Mouse (Mus musculus): ENCODE measurements around the gene Arhgef7. TPM values are rescaled to one million over a fixed set of nuclear protein-coding genes. Genes with fewer than 3 reads are reported as not detected.
A peak's percentile ranks its signal among the peaks of the same experiment; 100 is the strongest.

Gene Arhgef7
- polyA plus RNA-seq, 1 experiment, result 44.5 TPM

DNA sequence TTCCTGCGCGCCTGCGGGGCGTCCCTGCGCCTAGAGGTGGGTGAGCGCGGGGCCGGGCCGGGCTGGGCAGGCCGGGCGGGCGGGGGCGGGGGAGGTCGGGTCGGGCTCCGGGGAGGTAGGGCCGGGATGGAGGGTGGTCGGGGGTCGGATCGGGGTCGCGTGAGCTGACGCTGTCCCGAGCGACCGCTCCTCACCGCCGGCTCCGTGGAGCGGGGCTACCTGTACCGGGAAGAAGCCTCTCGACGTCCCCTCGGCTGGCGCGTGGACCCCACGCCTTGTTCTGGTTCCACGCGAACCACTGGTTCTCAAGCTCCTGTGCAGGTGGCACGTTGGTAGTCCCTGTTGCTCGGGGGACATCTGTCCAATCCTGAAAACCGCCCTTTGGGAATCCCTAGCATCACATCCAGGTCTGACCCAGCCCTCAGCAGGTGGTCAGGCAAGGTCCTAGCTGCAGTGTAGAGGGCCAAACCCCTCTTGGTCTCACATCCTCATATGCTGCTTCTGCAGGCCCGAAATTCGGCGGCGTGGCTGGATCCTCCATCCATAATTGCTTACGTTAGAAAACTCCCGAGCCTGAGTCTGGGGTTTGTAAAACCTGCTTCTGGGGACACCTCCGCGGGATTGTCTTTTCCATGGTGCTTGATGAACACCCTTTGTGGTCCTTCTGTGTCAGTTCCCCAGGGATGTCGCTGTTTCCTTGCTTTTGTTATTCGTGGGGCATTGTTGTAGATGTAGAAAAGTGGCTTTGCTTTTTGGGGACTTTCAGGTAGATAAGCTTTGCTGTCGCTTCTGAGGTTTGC is 31.2 kb downstream of the Arhgef7 start:
- no peak for TF ChIP-seq GATA1 (IDR thresholded peaks at IDR 0.05; ENCODE audit: borderline replicate concordance, low read length)
- TF ChIP-seq FLI1 (IDR thresholded peaks at IDR 0.05; ENCODE audit: low read length), result no peak
- no peaks in the 10 kb centered on the region for H3K9me3 ChIP-seq
- H3K36me3 ChIP-seq (replicated peaks; ENCODE audit: low read length), result peaks cover 30% of the 10 kb centered on the region
- peak overlapping the region; percentile 99 for H3K4me3 ChIP-seq (replicated peaks)
- H3K27me3 ChIP-seq (replicated peaks), result no peaks in the 10 kb centered on the region
- H3K4me1 ChIP-seq, result peaks cover 69% of the 10 kb centered on the region

GRCm38 (mm10) chr8:11761551-11761950 is 34.0 kb downstream of the Arhgef7 start:
- H3K4me3 ChIP-seq (replicated peaks), result no peak overlapping the region
- TF ChIP-seq FLI1 (IDR thresholded peaks at IDR 0.05; ENCODE audit: low read length), result no peak
- TF ChIP-seq GATA1 (IDR thresholded peaks at IDR 0.05; ENCODE audit: borderline replicate concordance, low read length), result no peak
- H3K4me1 ChIP-seq, result peaks cover 91% of the 10 kb centered on the region
- H3K9me3 ChIP-seq, result no peaks in the 10 kb centered on the region
- peaks cover 54% of the 10 kb centered on the region for H3K36me3 ChIP-seq (replicated peaks; ENCODE audit: low read length)
- no peaks in the 10 kb centered on the region for H3K27me3 ChIP-seq (replicated peaks)

- Histone ChIP-seq H3K4me3 (replicated peaks) (no peak overlapping the region), H3K4me1 (peaks cover 94% of the 10 kb centered on the region)
- no peak for TF ChIP-seq FLI1 (IDR thresholded peaks at IDR 0.05; ENCODE audit: low read length)
- TF ChIP-seq GATA1 (IDR thresholded peaks at IDR 0.05; ENCODE audit: borderline replicate concordance, low read length), result no peak
These were observed 34.5 kb downstream of the Arhgef7 start for GRCm38 (mm10) chr8:11762048-11762447.

DNA sequence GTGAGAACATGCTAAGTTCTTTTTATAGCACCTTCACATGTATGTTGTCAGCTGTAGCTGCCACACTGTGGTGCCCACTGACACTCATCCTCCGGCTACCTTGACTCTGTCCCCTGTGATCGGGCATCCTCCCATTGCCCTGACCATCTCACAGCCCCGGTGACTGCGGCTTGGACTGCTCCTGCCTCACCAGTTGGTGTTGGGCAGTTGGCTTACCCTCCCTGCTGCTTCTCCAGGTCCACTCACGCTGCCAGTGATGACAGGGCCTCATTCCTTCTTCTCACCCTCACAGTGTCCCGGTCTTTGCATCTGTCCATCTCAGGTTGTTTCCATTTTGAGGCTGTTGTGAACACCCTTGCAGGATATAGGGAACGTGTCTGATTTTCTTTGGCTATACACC is 35.3 kb downstream of the Arhgef7 start:
- Histone ChIP-seq H3K4me1 (peaks cover 94% of the 10 kb centered on the region), H3K27me3 (replicated peaks) (no peaks in the 10 kb centered on the region), H3K9me3 (no peaks in the 10 kb centered on the region), H3K4me3 (replicated peaks) (peak overlapping the region; percentile 64), H3K36me3 (replicated peaks; ENCODE audit: low read length) (peaks cover 66% of the 10 kb centered on the region)
- no peak for TF ChIP-seq GATA1 (IDR thresholded peaks at IDR 0.05; ENCODE audit: borderline replicate concordance, low read length)
- no peak for TF ChIP-seq FLI1 (IDR thresholded peaks at IDR 0.05; ENCODE audit: low read length)

More at GRCm38 (mm10) chr8:11762048-11762447, 34.5 kb downstream of the Arhgef7 start:
- Histone ChIP-seq H3K27me3 (replicated peaks) (no peaks in the 10 kb centered on the region), H3K9me3 (no peaks in the 10 kb centered on the region), H3K36me3 (replicated peaks; ENCODE audit: low read length) (peaks cover 59% of the 10 kb centered on the region)

- Histone ChIP-seq H3K9me3 (no peaks in the 10 kb centered on the region), H3K27me3 (replicated peaks) (no peaks in the 10 kb centered on the region), H3K36me3 (replicated peaks; ENCODE audit: low read length) (peaks cover 92% of the 10 kb centered on the region), H3K4me3 (replicated peaks) (peak overlapping the region; percentile 82), H3K4me1 (peaks cover 99% of the 10 kb centered on the region)
- TF ChIP-seq GATA1 (IDR thresholded peaks at IDR 0.05; ENCODE audit: borderline replicate concordance, low read length), result no peak
- TF ChIP-seq FLI1 (IDR thresholded peaks at IDR 0.05; ENCODE audit: low read length), result peak; percentile 90; the same call in 1 of the 2 replicates
These were observed 39.8 kb downstream of the Arhgef7 start for GRCm38 (mm10) chr8:11767213-11767840.

GRCm38 (mm10) chr8:11770001-11770400 is 42.5 kb downstream of the Arhgef7 start:
- H3K4me3 ChIP-seq (replicated peaks), result peak overlapping the region; percentile 62

DNA sequence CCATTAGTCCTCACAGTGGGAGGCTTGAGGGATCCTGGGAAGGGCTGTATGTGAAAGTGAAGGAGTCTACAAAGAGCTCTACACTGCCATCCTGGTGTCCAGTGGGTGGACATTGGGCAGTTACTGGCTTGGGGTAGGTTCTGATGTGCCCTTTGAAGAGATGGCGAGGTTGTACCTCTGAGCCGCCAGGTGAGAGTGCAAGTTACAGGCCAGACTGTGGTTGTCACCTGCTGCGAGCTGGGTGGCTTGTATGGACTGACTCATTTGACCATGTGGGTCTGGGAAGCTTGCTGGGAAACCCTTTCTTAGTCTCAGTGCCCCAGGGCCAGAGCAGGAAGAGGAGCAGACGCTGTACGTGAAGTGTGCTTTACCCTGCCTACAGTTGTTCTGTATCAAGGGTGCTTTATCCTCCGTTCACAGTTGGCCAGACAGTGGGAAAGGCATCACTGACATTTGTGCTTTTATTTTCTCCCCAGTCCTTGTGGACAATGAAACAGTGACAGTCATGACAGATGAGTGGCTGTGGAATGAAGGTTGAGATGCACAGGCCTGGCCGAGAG is 43.1 kb downstream of the Arhgef7 start:
- Histone ChIP-seq H3K36me3 (replicated peaks; ENCODE audit: low read length) (peaks cover 81% of the 10 kb centered on the region), H3K4me1 (peaks cover 99% of the 10 kb centered on the region), H3K27me3 (replicated peaks) (no peaks in the 10 kb centered on the region), H3K4me3 (replicated peaks) (peak overlapping the region; percentile 39), H3K9me3 (no peaks in the 10 kb centered on the region)
- TF ChIP-seq GATA1 (IDR thresholded peaks at IDR 0.05; ENCODE audit: borderline replicate concordance, low read length) (no peak), FLI1 (IDR thresholded peaks at IDR 0.05; ENCODE audit: low read length) (no peak)

More at GRCm38 (mm10) chr8:11770001-11770400, 42.5 kb downstream of the Arhgef7 start:
- TF ChIP-seq FLI1 (IDR thresholded peaks at IDR 0.05; ENCODE audit: low read length) (no peak), GATA1 (IDR thresholded peaks at IDR 0.05; ENCODE audit: borderline replicate concordance, low read length) (no peak)
- Histone ChIP-seq H3K4me1 (peaks cover 99% of the 10 kb centered on the region), H3K36me3 (replicated peaks; ENCODE audit: low read length) (peaks cover 82% of the 10 kb centered on the region), H3K9me3 (no peaks in the 10 kb centered on the region), H3K27me3 (replicated peaks) (no peaks in the 10 kb centered on the region)

DNA sequence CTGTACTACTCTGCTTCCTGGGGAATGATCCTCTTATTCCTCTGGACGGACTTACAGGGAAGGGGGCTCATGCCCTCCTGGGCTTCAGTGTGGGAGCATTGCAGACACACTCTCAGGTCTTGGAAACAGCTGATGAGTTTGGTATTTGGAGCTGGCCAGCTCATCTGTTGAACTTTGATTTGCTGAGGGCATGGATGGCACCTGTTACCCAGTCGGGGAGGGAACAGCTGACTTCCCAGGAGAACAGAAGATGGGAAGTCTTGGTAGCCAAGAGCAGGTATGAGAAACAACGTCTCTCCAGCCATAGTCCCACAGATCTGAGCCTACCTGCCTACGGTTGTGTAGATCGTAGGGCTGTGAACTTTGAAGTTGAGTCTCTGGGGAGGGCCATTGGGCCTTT is 44.1 kb downstream of the Arhgef7 start:
- no peaks in the 10 kb centered on the region for H3K27me3 ChIP-seq (replicated peaks)
- H3K4me3 ChIP-seq (replicated peaks), result no peak overlapping the region
- peaks cover 99% of the 10 kb centered on the region for H3K4me1 ChIP-seq
- H3K36me3 ChIP-seq (replicated peaks; ENCODE audit: low read length), result peaks cover 74% of the 10 kb centered on the region
- no peaks in the 10 kb centered on the region for H3K9me3 ChIP-seq
- no peak for TF ChIP-seq FLI1 (IDR thresholded peaks at IDR 0.05; ENCODE audit: low read length)
- no peak for TF ChIP-seq GATA1 (IDR thresholded peaks at IDR 0.05; ENCODE audit: borderline replicate concordance, low read length)

DNA sequence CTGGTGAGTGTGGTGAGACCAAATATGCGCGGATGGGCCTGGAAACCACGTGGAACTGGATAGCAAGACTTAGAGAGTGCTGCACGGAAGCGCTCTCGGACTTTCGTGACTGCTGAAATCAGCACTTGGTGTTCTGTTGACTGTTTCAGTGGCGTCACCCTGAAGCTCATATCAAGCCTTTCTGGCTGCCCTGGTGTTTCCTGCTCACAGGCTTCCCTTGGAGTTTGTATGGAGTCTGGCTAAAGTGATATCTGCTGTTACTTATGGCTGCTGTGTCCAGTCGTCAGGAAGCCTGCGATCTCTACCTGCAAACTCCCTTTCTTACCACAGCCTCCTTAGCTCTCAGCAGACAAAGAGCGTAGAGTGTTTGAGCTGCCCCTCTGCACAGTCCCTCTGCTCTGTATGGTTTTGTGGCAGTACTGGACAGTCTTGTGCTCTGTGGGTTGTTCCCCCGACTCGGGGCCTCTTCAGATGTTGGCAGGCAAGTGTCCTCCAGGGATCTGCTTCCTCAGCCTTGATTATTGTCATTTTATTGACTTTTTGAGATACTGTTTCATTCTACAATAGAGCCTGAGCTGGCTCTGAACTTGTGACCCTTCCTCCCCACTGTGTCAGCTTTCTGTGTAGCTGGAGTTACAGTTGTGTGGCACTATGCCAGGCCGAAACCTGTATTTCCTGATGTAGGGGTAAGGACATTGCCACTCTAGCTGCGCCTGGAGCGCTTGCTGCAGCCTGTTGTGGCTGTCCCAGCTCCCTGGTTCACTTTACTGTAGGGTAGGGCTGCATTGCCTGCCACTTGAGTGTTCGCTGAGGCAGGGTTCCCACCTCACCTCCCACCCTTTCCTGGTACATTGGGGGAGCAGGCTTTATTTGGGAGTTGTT is 46.9 kb downstream of the Arhgef7 start:
- H3K9me3 ChIP-seq, result no peaks in the 10 kb centered on the region
- H3K27me3 ChIP-seq (replicated peaks), result no peaks in the 10 kb centered on the region
- TF ChIP-seq GATA1 (IDR thresholded peaks at IDR 0.05; ENCODE audit: borderline replicate concordance, low read length), result peak; percentile 77; the same call in 2 of the 3 replicates
- TF ChIP-seq FLI1 (IDR thresholded peaks at IDR 0.05; ENCODE audit: low read length), result 0 out of 2 replicates have a peak, but pooled peaks have one; percentile 39
- peaks cover 65% of the 10 kb centered on the region for H3K36me3 ChIP-seq (replicated peaks; ENCODE audit: low read length)
- peak overlapping the region; percentile 85 for H3K4me3 ChIP-seq (replicated peaks)
- H3K4me1 ChIP-seq, result peaks cover 99% of the 10 kb centered on the region
